Mouse (Mus musculus) erythroblast, embryonic 14.5 days (primary cell): ENCODE data around the gene Erc1.

Source experiments
- GATA1 ChIP-seq: IDR thresholded peaks from 2 replicates; pipeline ENCODE4 v1.6.1; 2012; ENCODE audit warnings: low read length, inconsistent platforms, mixed read lengths
- TAL1 ChIP-seq: IDR thresholded peaks from 3 replicates; pipeline ENCODE4 v1.6.1; 2012; ENCODE audit warnings: low read length, inconsistent platforms, mixed read lengths

GRCm38 (mm10) chr6:119587454-119587853, 260.5 kb downstream of the Erc1 start:
- TF ChIP-seq GATA1 (no peak), TAL1 (no peak)
